Mouse (Mus musculus) lung, embryonic 15.5 days (tissue): ENCODE measurements around the gene Asb16. TPM values are rescaled to one million over a fixed set of nuclear protein-coding genes. Genes with fewer than 3 reads are reported as not detected.
"Not testable (repeated sequence)": the region's sequence is repeated elsewhere in the genome, so short reads cannot be mapped to it uniquely, and the experiment has no call there.

Experiments used
- ATAC-seq: fragments of 200-750 bp; cut with Nextera tagmentation; 2 replicates; pipeline ENCODE4 v1.8.0; 2017; ENCODE audit warnings: moderate number of reproducible peaks, borderline replicate concordance; ENCODE audit not compliant: low FRiP score, low TSS enrichment; ENCODE audit errors: extremely low read depth
- H3K27ac ChIP-seq: fragments of 300-500 bp; sonication (generic); 2 replicates; pipeline ENCODE4 v1.5.1; 2015; ENCODE audit warnings: moderate library complexity, mild to moderate bottlenecking, inconsistent platforms
- H3K27me3 ChIP-seq: fragments of 300-500 bp; sonication (generic); 2 replicates; pipeline ENCODE4 v1.6.1; 2015; ENCODE audit warnings: inconsistent platforms
- H3K36me3 ChIP-seq: fragments of 300-500 bp; sonication (generic); 2 replicates; pipeline ENCODE4 v1.6.1; 2015; ENCODE audit warnings: inconsistent platforms
- H3K4me1 ChIP-seq: fragments of 300-500 bp; sonication (generic); 2 replicates; pipeline ENCODE4 v1.6.1; 2015; ENCODE audit warnings: inconsistent platforms
- H3K4me2 ChIP-seq: fragments of 300-500 bp; sonication (generic); 2 replicates; pipeline ENCODE4 v1.6.1; 2015; ENCODE audit warnings: inconsistent platforms, mild to moderate bottlenecking, moderate library complexity
- H3K4me3 ChIP-seq: fragments of 300-500 bp; sonication (generic); 2 replicates; pipeline ENCODE4 v1.5.1; 2015; ENCODE audit warnings: mild to moderate bottlenecking, inconsistent platforms
- H3K9ac ChIP-seq: fragments of 300-500 bp; sonication (generic); 2 replicates; pipeline ENCODE4 v1.6.1; 2015; ENCODE audit warnings: inconsistent platforms
- H3K9me3 ChIP-seq: fragments of 300-500 bp; sonication (generic); 2 replicates; pipeline ENCODE4 v1.6.1; 2016; ENCODE audit warnings: inconsistent platforms
- WGBS: fragments of 180-500 bp; shearing (Covaris S2); methylation state at CpG from one replicate; pipeline ENCODE4 v1.1.7; 2015; 5-methylcytosine and 5-hydroxymethylcytosine counted together
- polyA plus RNA-seq: library from polyadenylated mRNA; unstranded; fragments of >200 nt; fragmentation: Nextera tagmentation; extraction: Ambion mirVana; gene quantifications from 2 replicates; pipeline ENCODE4 v1.2.1, GENCODE M21; 2015

Asb16 gene
- polyA plus RNA-seq, 1 experiment from 2014 or later = 0.10 TPM

DNA sequence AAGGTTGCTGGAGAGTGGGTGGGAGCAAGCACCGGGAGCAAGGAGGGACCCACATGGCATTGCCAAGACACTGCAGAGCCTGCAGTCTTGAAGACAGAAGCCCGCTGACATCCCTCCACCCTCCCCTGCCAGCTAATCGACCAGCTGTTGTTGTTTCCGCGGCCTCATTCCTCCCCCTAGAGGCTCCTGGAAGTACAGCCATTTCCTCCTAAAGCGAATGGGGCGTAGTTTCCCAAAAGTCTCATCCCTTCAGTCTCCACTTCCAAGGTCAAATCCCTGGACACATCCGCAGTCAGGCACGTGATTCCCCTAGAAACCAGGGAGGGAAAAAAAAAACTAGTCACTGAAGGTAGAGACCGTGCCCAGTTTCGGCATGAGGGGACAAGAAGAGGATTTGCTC, 1.1 kb upstream of the Asb16 start:
- H3K4me2 ChIP-seq = 0 out of 2 replicates have a peak overlapping the region, but pooled peaks have one; percentile 19
- H3K27ac ChIP-seq = no peak overlapping the region
- no peak overlapping the region for H3K9ac ChIP-seq

DNA sequence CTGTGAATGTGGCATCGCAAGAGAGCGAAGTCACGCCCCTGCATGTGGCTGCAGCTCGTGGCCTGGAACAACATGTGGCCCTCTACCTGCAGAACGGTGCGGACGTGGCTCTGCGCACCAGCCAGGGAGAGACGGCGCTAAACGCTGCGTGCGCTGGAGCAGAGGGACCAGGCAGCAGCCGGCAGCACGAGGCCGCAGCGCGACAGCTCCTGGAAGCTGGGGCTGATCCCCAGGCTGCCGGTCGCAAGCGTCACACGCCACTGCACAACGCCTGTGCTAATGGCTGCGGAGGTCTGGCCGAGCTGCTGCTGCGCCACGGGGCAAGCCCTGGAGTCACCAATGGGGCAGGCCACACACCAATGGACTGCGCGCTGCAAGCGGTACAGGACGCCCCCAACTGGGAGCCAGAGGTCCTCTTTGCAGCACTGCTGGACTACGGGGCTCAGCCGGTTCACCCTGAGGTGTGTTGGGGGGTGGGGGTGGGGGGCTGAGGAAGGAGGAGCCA, 7.9 kb downstream of the Asb16 start:
- H3K27me3 ChIP-seq = 0 out of 2 replicates have a peak, but pooled peaks cover 9% of the 10 kb centered on the region
- peaks cover 8% of the 10 kb centered on the region for H3K4me1 ChIP-seq
- no peak overlapping the region for H3K27ac ChIP-seq
- peak overlapping the region; percentile 35 for H3K9ac ChIP-seq
- H3K9me3 ChIP-seq = no peaks in the 10 kb centered on the region
- peak overlapping the region; percentile 64 for H3K4me2 ChIP-seq
- 2% methylated on average over 33 of the region's 33 CpGs for WGBS
- H3K4me3 ChIP-seq = peak overlapping the region; percentile 35
- no peaks in the 10 kb centered on the region for H3K36me3 ChIP-seq
- peak; percentile 83 for ATAC-seq

More for the DNA sequence above, 1.1 kb upstream of the Asb16 start:
- Histone ChIP-seq H3K4me3 (no peak overlapping the region), H3K36me3 (peaks cover 4% of the 10 kb centered on the region; the same call in 1 of the 2 replicates), H3K9me3 (no peaks in the 10 kb centered on the region), H3K4me1 (0 out of 2 replicates have a peak, but pooled peaks cover 2% of the 10 kb centered on the region), H3K27me3 (no peaks in the 10 kb centered on the region)
- peak; percentile 61; the same call in 1 of the 2 replicates for ATAC-seq
- WGBS = 6% methylated on average over 11 of the region's 11 CpGs

DNA sequence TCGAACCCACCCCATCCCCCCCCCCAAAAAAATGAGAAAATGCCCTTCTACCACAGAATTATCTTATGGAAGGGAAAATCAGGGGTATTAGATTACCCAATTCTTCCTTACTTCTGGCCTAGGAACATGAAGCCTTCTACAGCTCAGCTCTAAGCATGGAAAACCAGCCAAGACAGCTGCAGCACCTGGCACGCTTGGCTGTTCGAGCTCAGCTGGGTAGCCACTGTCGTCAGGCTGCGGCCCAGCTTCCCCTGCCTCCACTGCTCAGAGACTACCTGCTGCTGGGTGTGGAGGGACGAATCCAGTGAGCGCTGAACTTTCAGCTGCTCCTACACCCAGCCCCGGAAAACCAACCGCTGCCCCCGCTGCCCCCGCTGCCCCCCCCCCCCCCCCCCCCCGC, 9.2 kb downstream of the Asb16 start:
- Histone ChIP-seq H3K9me3 (no peaks in the 10 kb centered on the region), H3K27me3 (0 out of 2 replicates have a peak, but pooled peaks cover 9% of the 10 kb centered on the region), H3K4me1 (peaks cover 8% of the 10 kb centered on the region), H3K9ac (no peak overlapping the region), H3K4me2 (no peak overlapping the region), H3K27ac (no peak overlapping the region), H3K36me3 (no peaks in the 10 kb centered on the region), H3K4me3 (no peak overlapping the region)
- ATAC-seq = no peak
- WGBS = 70% methylated on average over 9 of the region's 12 CpGs

DNA sequence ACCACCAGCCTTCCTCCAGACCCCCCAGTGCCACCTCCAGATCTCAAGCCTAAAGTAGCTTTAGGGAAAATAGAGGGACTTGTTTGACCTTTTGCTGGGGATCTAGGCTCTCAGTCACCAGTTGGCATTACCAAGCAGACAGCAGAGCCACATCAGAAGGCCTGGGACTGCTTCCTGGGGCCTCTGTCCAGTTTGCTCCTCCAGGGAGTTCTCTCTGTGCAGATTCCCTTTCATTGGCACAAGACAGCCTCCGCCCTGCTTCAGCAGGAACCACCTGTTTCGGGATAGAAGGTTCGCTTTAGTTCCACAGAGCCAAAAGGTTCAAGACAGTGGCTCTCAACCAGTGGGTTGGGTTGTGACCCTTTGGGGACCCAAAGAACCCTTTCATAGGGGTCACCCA, 11.1 kb downstream of the Asb16 start:
- H3K9me3 ChIP-seq = no peaks in the 10 kb centered on the region
- no peak overlapping the region for H3K4me3 ChIP-seq
- 0 out of 2 replicates have a peak, but pooled peaks cover 9% of the 10 kb centered on the region for H3K27me3 ChIP-seq
- H3K9ac ChIP-seq = no peak overlapping the region
- 85% methylated on average over 3 of the region's 3 CpGs for WGBS
- H3K4me1 ChIP-seq = peaks cover 8% of the 10 kb centered on the region
- H3K27ac ChIP-seq = no peak overlapping the region
- no peaks in the 10 kb centered on the region for H3K36me3 ChIP-seq
- ATAC-seq = no peak
- H3K4me2 ChIP-seq = no peak overlapping the region

DNA sequence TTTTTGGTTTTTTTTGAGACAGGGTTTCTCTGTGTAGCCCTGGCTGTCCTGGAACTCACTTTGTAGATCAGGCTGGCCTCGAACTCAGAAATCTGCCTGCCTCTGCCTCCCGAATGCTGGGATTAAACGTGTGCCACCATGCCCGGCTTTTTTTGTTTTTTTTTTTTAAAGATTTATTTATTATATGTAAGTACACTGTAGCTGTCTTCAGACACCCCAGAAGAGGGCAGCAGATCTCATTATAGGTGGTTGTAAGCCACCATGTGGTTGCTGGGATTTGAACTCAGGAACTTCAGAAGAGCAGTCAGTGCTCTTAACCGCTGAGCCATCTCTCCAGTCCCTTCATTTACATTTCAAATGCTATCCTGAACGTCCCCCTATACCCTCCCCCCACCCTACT, 11.7 kb downstream of the Asb16 start:
- not testable (repeated sequence) for H3K27me3 ChIP-seq, H3K9ac ChIP-seq, H3K9me3 ChIP-seq, ATAC-seq, H3K4me1 ChIP-seq, H3K27ac ChIP-seq, H3K4me3 ChIP-seq, H3K36me3 ChIP-seq, H3K4me2 ChIP-seq
- WGBS = 70% methylated on average over 6 of the region's 6 CpGs

DNA sequence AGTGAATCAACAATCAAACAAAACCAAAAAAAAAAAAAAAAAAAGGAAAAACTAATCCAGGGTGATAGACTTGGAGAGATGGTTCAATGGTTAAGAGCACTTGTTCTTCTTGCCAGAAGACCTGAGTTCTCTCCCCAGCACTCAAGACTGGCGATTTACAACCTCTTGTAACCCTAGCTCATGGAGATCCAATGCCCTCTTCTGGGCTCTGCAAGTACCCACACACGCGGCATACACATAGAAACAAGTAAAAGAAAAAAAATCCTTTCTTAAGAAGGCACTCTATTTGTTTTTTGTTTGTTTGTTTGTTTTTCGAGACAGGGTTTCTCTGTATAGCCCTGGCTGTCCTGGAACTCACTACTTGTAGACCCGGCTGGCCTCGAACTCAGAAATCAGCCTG, 15.4 kb downstream of the Asb16 start:
- peak overlapping the region; percentile 82 for H3K4me3 ChIP-seq

DNA sequence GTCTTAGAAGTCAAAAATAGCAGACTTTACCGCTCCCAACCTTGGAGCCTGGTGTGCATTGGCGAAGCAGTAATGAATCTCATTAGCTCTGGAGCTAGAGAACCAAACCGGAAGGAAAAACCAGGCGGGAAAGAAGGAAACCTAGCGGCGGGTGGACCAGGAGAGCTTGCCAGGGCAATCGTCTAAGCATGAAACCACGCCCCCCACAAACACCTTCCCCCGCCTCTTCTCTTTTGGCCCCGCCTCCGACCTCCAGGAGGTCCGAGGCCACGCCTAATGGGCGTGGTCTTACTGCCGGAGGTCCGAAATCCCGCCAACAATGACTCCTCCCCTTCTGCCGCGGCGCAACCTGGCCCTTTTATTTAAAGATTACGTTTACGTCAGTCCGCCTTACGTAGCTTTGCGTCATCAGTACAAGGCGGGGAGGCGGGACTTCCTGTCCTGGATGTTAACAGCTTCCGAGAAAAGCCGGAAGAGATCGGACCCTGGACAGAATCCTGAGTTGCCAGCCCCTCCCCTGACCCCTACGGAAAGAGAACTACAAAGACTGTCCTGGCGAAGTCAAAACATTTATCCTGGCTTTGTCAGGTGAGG, 16.1 kb downstream of the Asb16 start, which contains the start of gene Tmub2:
Tmub2 (plus strand) TSS at position 431 of the 594 bp plus-strand sequence.
- H3K4me3 ChIP-seq = peak within 1 kb of the TSS; percentile 82
- peak within 1 kb of the TSS; percentile 74 for H3K4me2 ChIP-seq
- peak; percentile 93 for ATAC-seq
- peak within 1 kb of the TSS; percentile 88 for H3K9ac ChIP-seq
- H3K36me3 ChIP-seq = peaks cover 18% of the 10 kb centered on the region
- peaks cover 14% of the 10 kb centered on the region for H3K4me1 ChIP-seq
- H3K9me3 ChIP-seq = no peaks in the 10 kb centered on the region
- WGBS = under 1% methylated on average over 32 of the region's 32 CpGs
- no peaks in the 10 kb centered on the region for H3K27me3 ChIP-seq
- peak within 1 kb of the TSS; percentile 80 for H3K27ac ChIP-seq

More for the DNA sequence above, 15.4 kb downstream of the Asb16 start:
- Histone ChIP-seq H3K36me3 (peaks cover 16% of the 10 kb centered on the region), H3K9ac (no peak overlapping the region), H3K4me1 (peaks cover 14% of the 10 kb centered on the region), H3K27me3 (no peaks in the 10 kb centered on the region), H3K27ac (peak overlapping the region; percentile 80), H3K4me2 (peak overlapping the region; percentile 74), H3K9me3 (no peaks in the 10 kb centered on the region)
- ATAC-seq = no peak
- WGBS = 80% methylated on average over 6 of the region's 6 CpGs

DNA sequence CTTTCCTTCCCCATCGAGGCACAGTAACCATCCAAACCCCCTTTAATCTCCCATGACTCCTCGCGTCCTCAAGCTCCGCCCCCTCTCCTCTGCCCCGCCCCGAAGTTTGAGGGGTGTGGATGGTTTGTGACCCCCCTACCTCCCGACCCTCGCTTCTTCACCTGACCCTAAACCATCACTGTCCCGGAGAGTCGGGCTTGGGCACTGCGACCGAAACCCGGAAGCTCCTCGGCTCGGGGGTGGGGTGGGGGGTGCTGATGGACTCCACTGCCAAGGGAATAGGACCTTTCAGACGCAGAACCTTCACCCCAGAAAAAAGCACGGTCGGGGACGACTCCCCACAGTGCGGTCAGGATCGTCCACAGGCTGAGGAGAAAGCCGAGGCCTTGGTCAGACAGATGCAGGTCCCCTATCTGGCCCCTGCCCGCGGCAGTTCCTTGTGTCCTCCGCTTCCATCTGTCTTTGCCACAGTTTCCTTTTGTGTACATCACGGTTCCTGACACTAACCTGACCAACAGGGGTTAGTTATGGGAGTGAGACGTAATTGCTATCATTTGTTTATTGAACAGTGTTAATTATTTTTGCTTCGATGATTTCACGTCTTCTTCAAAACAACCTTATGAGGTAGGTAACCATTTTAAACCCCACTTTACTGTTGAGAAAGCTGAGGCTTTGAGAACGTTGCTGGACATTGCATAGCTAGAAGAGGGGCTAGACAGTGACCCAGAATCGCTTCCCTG, 16.7 kb downstream of the Asb16 start:
- H3K4me3 ChIP-seq = peak overlapping the region; percentile 82
- H3K9me3 ChIP-seq = no peaks in the 10 kb centered on the region
- 2% methylated on average over 31 of the region's 31 CpGs for whole genome bisulfite sequencing
- H3K27ac ChIP-seq = peak overlapping the region; percentile 80
- no peaks in the 10 kb centered on the region for H3K27me3 ChIP-seq
- peak overlapping the region; percentile 88 for H3K9ac ChIP-seq
- peak; percentile 68; the same call in 1 of the 2 replicates for ATAC-seq
- peaks cover 14% of the 10 kb centered on the region for H3K4me1 ChIP-seq
- H3K36me3 ChIP-seq = peaks cover 18% of the 10 kb centered on the region
- H3K4me2 ChIP-seq = peak overlapping the region; percentile 74

DNA sequence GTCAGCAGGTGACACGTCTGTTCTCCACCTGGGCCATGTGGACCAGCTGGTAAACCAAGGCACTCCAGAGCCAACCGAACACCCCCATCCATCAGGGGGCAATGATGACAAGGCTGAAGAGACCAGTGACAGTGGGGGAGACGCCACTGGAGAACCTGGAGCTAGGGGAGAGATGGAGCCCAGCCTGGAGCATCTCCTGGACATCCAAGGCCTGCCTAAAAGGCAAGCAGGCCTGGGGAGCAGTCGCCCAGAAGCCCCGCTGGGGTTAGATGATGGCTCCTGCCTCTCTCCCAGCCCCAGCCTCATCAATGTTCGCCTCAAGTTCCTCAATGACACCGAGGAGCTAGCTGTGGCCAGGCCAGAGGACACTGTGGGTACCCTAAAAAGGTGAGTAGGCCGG, 18.9 kb downstream of the Asb16 start:
- peaks cover 41% of the 10 kb centered on the region for H3K36me3 ChIP-seq
- no peaks in the 10 kb centered on the region for H3K9me3 ChIP-seq
- H3K4me3 ChIP-seq = no peak overlapping the region
- 86% methylated on average over 8 of the region's 8 CpGs for WGBS
- no peak for ATAC-seq
- no peak overlapping the region for H3K4me2 ChIP-seq
- H3K9ac ChIP-seq = no peak overlapping the region
- no peaks in the 10 kb centered on the region for H3K27me3 ChIP-seq
- no peak overlapping the region for H3K27ac ChIP-seq
- peaks cover 14% of the 10 kb centered on the region for H3K4me1 ChIP-seq

DNA sequence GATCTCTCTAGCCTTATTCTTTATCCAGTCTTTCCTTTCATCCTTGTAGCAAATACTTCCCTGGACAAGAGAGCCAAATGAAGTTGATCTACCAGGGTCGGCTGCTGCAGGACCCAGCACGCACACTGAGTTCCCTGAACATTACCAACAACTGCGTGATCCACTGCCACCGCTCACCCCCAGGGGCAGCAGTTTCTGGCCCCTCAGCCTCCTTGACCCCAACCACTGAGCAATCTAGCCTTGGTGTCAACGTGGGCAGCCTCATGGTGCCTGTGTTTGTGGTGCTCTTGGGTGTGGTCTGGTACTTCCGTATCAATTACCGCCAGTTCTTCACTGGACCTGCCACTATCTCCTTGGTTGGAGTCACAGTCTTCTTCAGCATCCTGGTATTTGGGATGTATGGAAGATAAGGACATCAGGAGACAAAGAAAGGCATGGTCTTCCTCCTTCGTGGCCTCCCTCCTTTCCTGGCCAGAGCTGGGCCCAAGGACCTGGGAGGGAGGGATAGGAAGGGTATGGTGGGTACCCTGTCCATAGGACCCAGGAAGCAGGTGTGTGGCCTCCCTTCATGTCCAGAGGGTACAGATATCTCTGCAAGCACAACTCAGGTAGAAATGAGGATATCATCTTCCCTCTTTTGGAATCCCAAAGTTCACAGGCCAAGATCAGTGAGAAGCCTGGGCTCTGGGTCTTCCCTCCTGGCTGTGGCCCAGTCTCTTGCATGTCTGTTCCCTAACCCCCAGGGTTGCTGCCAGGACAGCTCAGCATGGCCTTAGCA, 19.7 kb downstream of the Asb16 start:
- no peaks in the 10 kb centered on the region for H3K27me3 ChIP-seq
- peaks cover 14% of the 10 kb centered on the region for H3K4me1 ChIP-seq
- peaks cover 48% of the 10 kb centered on the region for H3K36me3 ChIP-seq
- 82% methylated on average over 8 of the region's 8 CpGs for WGBS
- H3K27ac ChIP-seq = no peak overlapping the region
- no peak for ATAC-seq
- H3K4me3 ChIP-seq = no peak overlapping the region
- no peaks in the 10 kb centered on the region for H3K9me3 ChIP-seq
- no peak overlapping the region for H3K4me2 ChIP-seq
- no peak overlapping the region for H3K9ac ChIP-seq

DNA sequence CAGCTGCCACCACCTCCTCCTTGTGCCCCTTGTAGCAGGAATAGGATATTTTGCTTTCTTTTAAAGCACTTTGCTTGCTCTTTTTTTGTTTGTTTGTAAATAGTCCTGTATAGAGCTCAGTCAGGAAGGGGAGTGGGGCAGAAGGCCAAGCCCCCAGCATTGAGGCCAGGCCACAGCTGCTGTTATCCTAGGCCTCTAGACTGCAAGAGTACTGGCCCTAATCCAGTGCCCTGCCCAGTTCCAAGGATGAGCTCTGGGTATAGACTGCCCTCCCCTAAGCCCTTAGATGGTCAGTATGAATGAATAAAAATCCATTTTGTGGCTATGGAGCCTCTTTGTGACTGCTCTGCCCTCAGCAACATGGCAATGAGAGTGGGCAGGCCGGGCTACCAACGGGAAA, 20.4 kb downstream of the Asb16 start:
- Histone ChIP-seq H3K27ac (no peak overlapping the region), H3K4me1 (peaks cover 15% of the 10 kb centered on the region), H3K4me2 (no peak overlapping the region), H3K4me3 (no peak overlapping the region), H3K36me3 (peaks cover 54% of the 10 kb centered on the region), H3K9ac (no peak overlapping the region), H3K27me3 (no peaks in the 10 kb centered on the region), H3K9me3 (no peaks in the 10 kb centered on the region)
- no peak for ATAC-seq
- WGBS = 73% methylated on average over 2 of the region's 2 CpGs
